Mouse (Mus musculus) inflammation-experienced regulatory T-cells, adult 6 months (primary cell): ENCODE measurements around the gene Exosc6. TPM values are rescaled to one million over a fixed set of nuclear protein-coding genes. Genes with fewer than 3 reads are reported as not detected.
"Not testable (repeated sequence)": the region's sequence is repeated elsewhere in the genome, so short reads cannot be mapped to it uniquely, and the experiment has no call there.

ENCODE experiments used
- ATAC-seq: one replicate; pipeline ENCODE4 v1.8.0; 2017
- polyA plus RNA-seq, 3 experiments: library from polyadenylated mRNA; unstranded; fragments of 100-300 nt; shearing (Covaris generic); gene quantifications; one replicate each; pipeline ENCODE4 v1.2.1; 2017

Exosc6 gene
- polyA plus RNA-seq, 3 experiments from 2014 or later, result not detected

DNA sequence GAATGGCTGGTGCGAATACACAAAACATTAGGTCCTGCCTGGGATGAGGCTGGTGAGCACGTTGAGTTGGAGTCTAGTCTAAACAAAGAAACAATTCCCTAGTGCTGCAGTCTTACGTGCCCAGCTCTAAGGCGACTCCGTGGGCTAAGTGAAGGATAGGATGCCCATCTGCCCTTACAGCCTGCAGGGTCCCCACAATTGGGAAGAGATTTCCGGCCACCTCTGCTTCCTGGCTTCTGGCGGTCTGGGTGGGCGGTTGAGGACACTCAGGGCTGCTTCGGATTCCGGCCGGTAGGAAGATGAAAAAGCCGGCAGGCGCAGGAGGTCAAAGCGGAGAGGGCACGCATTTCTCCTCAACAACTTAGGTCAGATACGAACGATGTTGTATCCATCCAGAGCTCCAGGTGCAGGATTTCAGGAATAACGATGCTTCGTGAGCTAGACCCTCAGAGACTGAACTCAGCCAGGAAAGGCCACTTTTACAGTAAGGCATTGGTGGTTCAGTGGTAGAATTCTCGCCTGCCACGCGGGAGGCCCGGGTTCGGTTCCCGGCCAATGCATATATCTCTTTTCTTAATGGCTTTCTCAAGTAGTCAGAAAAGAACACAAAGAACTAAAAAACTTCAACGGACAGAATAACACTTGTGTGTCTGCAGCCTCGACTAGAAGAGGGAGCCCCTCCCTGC lies 6.1 kb downstream of the Exosc6 start:
- ATAC-seq, result peak; percentile 85

DNA sequence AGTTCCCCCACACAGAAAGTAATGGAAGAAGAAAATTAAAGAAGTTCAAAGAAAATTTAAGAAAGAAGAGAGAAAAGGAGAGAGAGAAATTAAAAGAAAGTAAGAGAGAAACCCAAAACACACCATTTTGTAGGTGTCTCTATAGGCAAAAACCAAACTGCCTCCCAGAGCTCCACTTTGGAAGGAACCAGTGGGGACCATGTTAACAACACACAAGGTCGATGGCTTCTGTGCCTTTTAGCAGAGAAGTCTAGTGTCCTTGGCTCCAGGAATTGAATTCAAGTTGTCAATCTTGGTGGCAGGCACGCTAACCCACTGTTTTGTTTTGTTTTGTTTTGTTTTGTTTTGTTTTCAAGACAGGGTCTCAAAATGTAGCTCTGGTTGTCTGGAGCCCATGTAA lies 6.8 kb downstream of the Exosc6 start:
- ATAC-seq, result no peak

DNA sequence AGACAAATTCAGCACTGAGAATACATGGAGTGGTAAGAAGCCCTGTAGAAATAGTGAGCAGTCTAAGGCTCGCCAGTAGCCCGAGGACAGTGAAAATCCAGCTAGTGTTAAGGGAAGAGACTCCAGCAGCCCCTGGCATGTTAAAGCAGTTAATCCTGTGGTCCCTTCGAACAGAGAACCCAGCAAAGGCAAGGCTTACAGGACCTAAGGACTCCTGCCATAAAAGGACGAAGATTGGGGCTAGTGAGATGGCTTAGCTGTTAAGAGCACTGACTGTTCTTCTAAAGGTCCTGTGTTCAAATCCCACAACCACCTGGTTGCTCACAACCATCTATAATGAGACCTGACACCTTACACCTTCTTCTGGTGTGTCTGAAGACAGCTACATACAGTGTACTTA lies 10.2 kb downstream of the Exosc6 start:
- no peak for ATAC-seq

DNA sequence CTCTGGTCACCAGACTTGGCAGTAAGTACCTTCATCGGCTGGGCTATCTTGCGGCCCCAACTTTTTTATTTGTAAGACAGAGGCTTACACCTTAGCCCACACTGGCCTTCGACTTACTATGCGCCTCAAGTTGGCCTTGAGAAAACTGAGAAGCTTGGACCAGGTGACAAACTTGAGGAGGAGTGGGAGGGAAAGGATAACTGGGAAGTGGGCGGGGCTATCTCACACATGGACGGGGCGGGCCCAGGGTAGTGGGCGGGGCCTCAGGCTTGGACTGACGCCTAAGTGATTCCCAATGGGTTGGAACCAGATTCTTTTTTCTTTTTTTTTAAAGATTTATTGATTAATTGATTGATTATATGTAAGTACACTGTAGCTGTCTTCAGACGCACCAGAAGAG lies 11.3 kb downstream of the Exosc6 start:
- ATAC-seq, result no peak

DNA sequence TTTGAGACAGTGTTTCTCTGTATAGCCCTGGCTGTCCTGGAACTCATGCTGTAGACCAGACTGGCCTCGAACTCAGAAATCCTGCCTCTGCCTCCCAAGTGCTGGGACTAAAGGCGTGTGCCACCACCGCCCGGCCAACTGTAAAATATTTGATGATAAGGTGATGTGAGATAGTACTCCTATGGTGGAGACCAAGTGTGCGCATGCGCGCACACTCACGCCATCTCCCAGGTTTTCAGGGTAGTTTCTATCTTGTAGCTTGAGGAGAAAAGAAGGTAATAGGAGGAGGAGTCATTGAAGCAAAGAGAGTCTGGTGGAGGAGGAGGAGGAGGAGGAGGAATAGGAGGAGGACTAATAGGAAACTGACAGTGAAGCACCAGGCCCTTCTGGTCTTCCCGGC lies 12.5 kb downstream of the Exosc6 start:
- not testable (repeated sequence) for ATAC-seq

DNA sequence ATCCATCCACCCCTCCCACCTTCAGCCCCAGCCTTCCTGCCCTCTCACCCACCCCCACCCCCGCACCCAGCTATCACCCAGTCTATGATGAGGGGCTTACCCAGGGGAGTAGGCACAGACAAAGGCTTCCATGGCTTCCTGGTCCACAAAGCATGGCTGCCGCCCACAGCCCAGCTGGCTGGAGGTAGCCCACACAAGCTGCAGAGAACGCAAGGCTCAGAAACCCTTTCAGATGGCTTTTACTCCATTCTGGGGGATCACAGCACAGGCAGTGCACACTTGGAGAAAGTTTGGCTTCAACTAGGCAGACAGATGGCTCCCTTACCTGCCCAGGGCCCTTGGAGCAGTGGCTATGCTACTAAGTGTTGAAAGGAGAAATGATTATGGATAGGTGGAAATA lies 19.8 kb downstream of the Exosc6 start:
- no peak for ATAC-seq

DNA sequence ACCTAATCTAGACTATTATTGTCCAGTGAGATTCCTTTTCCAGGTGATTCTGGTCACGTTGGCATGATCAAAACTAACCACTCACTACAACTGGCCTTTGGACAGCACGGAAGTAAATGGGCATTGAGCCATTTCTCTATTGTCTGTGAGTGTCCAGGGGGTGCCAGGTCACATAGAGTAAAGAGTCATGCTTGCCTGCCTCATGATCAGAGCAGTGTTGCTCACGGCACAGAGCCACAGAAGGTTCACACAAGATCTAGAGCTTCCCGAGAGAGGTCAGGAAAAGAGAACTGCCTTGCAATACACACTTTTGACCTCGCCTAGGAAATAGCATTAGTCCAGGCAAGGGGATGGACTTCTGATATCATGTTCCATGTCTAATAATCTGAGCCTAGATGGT lies 23.3 kb downstream of the Exosc6 start:
- no peak for ATAC-seq

DNA sequence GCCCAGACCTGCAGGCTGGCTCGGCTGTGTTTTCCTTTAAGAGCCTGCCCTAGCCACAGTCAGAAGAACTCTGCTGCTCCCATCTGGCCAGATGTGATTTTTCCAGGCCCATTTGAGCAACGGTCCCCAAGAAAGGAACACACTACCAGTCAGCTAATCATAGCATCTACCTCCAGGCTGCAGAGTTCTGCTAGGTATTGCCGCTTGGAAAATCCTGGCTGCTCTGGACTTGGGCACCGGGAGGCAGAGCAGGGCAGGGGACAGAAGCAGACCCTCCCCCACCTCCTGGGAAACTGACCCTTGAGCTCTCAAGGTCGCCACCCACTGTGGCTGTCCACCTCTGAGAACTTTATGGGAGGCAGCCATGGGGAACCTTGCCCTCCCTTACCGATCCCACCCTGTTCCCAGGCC lies 23.7 kb downstream of the Exosc6 start:
- no peak for ATAC-seq

DNA sequence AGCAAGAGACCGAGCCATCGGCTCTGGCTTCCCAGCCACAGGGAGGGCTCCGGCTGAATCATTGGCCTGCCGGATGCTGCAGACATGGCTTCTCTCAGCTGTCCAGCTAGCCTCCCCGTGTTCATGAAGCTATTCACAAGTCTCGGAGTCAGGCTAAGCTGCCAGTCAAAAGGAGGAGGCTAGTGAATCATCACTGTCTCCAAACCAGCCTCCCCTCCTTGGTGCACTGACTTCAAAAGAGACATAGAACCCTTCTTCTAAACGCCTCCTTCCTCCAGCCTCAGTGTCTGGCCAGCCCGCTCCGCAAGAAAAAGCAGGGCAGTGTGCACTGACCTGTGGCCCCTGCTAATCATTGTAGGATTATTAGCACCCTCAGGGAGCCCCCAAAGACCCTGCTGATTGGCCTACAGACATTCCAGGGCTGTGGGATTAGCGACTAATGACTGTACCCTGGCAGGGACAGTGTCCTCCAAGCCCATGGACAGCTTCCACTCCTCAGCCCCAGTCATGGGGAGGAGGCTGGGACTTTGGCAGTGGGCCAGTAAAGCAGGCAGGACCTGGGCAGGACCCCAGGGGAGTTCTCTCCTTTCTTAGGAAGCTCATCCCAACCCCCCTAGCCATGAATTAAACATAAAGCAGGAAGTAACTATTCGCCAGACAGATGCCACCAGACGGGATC lies 25.6 kb downstream of the Exosc6 start:
- no peak for ATAC-seq

DNA sequence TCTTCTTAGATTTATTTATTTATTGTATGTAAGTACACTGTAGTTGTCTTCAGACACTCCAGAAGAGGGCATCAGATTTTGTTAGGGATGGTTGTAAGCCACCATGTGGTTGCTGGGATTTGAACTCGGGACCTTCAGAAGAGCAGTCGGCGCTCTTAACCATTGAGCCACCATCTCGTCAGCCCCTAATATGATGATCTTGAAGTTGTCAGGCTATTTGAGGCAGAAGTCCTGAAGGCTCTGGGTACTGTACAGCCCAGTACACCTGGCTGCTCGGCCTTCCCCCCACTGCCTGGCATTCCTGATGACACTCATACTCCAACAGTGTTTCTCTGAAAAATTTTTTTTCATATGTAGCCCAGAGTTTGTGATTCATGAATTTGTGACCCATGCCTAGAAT lies 27.8 kb downstream of the Exosc6 start:
- not testable (repeated sequence) for ATAC-seq

DNA sequence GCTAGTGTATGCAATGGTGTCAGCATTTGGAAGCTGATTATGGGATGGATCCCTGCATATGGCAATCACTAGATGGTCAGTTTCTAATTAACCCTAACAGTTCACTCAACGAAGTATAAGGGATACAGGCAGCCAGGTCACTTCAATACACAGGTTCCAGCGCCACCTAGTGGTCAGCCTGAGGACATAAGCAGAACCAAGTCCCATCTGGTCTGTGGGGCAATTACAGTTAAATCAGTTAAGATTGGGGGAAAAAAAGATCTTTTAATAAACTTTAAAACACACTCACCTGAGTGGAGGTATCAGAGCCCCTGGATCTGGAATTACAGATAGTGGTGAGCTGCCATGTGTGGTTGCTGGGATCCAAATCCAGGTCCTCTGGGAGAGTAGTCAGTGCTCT lies 34.0 kb downstream of the Exosc6 start:
- ATAC-seq, result peak; percentile 46

DNA sequence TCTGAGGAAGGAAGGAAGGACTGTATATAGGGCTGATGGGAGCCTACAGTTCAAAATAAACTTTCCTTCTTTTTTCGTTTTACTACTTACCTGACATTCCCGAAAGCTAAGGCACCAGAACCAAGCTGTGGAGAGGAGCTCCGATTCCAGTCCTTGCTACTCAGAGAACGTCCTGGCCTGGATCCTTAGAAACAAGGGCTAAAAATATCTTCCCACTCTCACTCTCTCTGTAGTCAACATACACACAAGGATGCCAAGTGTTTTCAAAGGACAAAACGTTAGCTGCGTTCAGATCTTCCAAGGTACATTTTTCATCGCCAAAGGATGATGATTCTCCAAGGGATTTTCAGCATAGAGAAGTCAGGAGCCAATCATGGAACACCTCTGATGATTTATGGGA lies 35.6 kb downstream of the Exosc6 start:
- ATAC-seq, result no peak

DNA sequence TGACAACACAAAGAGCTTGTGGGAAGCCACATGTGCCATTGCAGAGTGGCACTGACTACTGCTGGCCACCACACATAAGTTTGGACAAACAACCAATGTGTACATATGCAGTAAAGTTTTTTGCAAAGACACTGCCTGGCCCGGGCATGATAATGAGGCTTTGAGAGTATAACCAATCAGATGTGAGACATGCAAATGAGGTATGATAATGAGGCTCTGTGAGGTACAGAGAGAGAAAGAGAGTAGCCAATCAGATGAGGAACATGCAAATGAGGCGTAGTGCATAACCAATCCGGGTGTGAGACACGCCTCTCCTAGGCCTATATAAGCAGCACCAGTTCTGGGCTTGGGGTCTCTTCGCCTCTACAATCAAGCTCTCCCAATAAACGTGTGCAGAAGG lies 36.2 kb downstream of the Exosc6 start, which contains the start of gene Clec18a:
Gene Clec18a, minus strand, starts transcription at position 101 of the 400 bp plus-strand sequence.
- ATAC-seq, result not testable (repeated sequence)

DNA sequence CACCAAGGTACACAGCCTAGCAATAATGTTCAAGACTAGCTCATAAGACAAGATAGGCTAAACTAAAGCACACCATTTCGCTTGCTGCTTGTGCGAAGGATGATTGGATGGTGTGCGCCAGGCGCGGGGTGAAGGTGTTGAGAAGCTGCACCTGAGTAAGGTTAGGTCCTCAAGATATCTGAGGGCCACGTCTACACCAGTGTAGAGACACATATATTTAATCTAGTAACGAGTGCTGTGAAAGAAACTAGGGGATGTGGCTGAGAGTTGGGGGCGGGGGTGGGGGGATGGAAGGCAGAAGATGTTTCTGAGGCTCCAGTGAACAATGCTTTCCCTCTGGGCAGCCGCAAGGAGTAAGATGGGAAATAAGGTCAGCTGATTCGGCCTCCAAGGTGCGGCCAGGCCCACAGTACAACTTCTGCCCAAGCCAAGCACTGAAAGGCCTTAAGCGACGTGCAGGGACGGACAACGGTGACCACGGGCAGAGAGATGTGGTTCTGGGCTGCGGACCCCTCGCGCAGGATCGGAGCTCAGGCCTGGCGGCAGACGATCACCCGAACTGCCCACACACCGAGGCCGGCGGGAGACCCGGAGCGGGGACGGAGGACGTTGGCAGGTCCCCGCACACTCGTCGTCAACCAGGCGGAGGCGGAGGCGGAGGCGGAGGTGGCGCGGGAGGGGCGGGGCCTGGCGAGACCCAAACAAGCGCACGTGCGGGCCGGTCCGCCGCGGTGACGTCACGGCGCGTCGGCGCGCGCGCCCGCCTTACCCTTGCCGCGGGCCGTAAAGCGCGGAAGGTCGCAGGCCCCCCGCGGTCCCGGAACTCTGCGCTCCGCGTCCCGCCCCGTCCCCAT lies 38.0 kb downstream of the Exosc6 start, which contains the start of gene Pdpr:
Gene Pdpr, plus strand, starts transcription at position 766 of the 854 bp plus-strand sequence.
- peak; percentile 78 for ATAC-seq

DNA sequence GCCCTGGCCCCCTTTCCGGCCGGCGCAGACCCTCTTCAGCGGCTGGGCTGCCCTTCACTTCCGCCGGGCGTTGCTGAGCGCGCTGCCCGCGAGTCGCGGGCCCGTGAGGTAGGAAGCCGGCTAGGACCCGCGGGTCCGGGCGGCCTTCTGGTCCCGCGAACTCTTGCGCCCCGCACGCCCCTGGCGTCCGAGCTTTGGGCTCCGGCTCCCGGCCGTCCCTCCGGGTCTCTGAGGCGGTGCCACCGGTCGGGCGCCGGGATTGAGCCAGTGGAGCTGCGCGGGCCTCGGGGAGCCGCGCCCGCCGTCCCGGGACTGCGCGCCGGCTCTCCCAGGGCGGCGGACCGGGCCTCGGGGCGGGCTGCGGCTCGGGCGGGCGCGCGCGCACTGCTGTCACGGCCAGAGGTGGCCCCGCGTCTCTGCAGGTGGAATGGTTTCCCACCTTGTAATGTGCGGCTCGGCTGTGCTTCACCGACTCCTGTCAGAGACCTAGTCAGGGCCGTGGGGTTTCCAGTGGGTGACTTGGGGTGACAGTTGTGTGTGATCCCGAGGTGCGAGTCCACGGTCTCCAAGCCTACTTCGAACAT lies 38.7 kb downstream of the Exosc6 start:
- ATAC-seq, result peak; percentile 38

Other genes with a start within 250 kb of the Exosc6 start
- 10 to 100 TPM; 52.3 to 72.4 (median 53.1) TPM for gene Cog4, start 209.7 kb upstream of the Exosc6 start, polyA plus RNA-seq
- 100 to 1,000 TPM in 1 of 3 experiments, 10 to 100 TPM in 2; 80.5 to 101 (median 90.8) TPM for gene Sf3b3, start 209.6 kb upstream of the Exosc6 start, polyA plus RNA-seq
- gene Fuk, start 153.9 kb upstream of the Exosc6 start, polyA plus RNA-seq, result 1 to 10 TPM; 1.4 to 2.4 (median 2.2) TPM
- gene St3gal2, start 136.4 kb upstream of the Exosc6 start, polyA plus RNA-seq, result 10 to 100 TPM in 1 of 3 experiments, 1 to 10 TPM in 2; 8.7 to 10.2 (median 8.9) TPM
- 10 to 100 TPM; 16.3 to 18.2 (median 17.2) TPM for gene Ddx19a, start 58.5 kb upstream of the Exosc6 start, polyA plus RNA-seq
- 1 to 10 TPM; 6.1 to 7.4 (median 7.4) TPM for gene Ddx19b, start 24.6 kb upstream of the Exosc6 start, polyA plus RNA-seq
- gene Aars, start 23.2 kb upstream of the Exosc6 start, polyA plus RNA-seq, result 10 to 100 TPM; 21.3 to 26.7 (median 25.5) TPM
- gene Clec18a, start 36.1 kb downstream of the Exosc6 start, polyA plus RNA-seq, result not detected
- 1 to 10 TPM; 7.0 to 9.7 (median 8.7) TPM for gene Pdpr, start 38.3 kb downstream of the Exosc6 start, polyA plus RNA-seq
- gene Glg1, start 202.9 kb downstream of the Exosc6 start, polyA plus RNA-seq, result 10 to 100 TPM; 25.2 to 37.5 (median 28.5) TPM
- 10 to 100 TPM; 26.0 to 37.9 (median 27.3) TPM for gene Rfwd3, start 243.9 kb downstream of the Exosc6 start, polyA plus RNA-seq